Mouse (Mus musculus) intestine, embryonic 14.5 days (tissue): Measurements from ENCODE around the gene Prss57. TPM values are rescaled to one million over a fixed set of nuclear protein-coding genes. Genes with fewer than 3 reads are reported as not detected.
A peak's percentile ranks its signal among the peaks of the same experiment; 100 is the strongest.

ENCODE experiments used
- ATAC-seq: fragments of 200-750 bp; cut with Nextera tagmentation; replicated peaks from 2 replicates; pipeline ENCODE4 v1.8.0; 2017; ENCODE audit warnings: low read depth, moderate number of reproducible peaks, moderate TSS enrichment, moderate library complexity; ENCODE audit not compliant: low FRiP score, low TSS enrichment
- DNase-seq: peaks from one replicate; pipeline ENCODE4 v3.0.0-alpha.2; 2018; ENCODE audit warnings: low spot score
- H3K27ac ChIP-seq: fragments of 300-500 bp; sonication (generic); 2 replicates; pipeline ENCODE4 v1.5.1; 2014; ENCODE audit warnings: low read depth, mild to moderate bottlenecking, control low read depth
- H3K27me3 ChIP-seq: fragments of 300-500 bp; sonication (generic); replicated peaks from 2 replicates; pipeline ENCODE4 v1.6.1; 2014; ENCODE audit warnings: low read length, control low read depth; ENCODE audit not compliant: control insufficient read depth, insufficient read depth
- H3K36me3 ChIP-seq: fragments of 300-500 bp; sonication (generic); 2 replicates; pipeline ENCODE4 v1.6.1; 2014; ENCODE audit warnings: low read length, control low read depth; ENCODE audit not compliant: control insufficient read depth, insufficient read depth
- H3K4me1 ChIP-seq: fragments of 300-500 bp; sonication (generic); replicated peaks from 2 replicates; pipeline ENCODE4 v1.6.1; 2014; ENCODE audit warnings: low read length, control low read depth, mixed read lengths; ENCODE audit not compliant: control insufficient read depth, insufficient read depth
- H3K4me2 ChIP-seq: fragments of 300-500 bp; sonication (generic); 2 replicates; pipeline ENCODE4 v1.6.1; 2014; ENCODE audit warnings: low read length
- H3K4me3 ChIP-seq: fragments of 300-500 bp; sonication (generic); 2 replicates; pipeline ENCODE4 v1.5.1; 2014; ENCODE audit warnings: low read depth, low read length, control low read depth, mixed read lengths
- H3K9ac ChIP-seq: fragments of 300-500 bp; sonication (generic); 2 replicates; pipeline ENCODE4 v1.6.1; 2014; ENCODE audit warnings: mild to moderate bottlenecking, low read length
- H3K9me3 ChIP-seq: fragments of 300-500 bp; sonication (generic); 2 replicates; pipeline ENCODE4 v1.6.1; 2016; ENCODE audit warnings: low read length, control low read depth; ENCODE audit not compliant: control insufficient read depth
- WGBS: fragments of 180-500 bp; shearing (Covaris S2); extraction: QIAGEN DNeasy Blood & Tissue Kit; methylation state at CpG from one replicate; pipeline ENCODE4 v1.1.7; 2014; 5-methylcytosine and 5-hydroxymethylcytosine counted together
- polyA plus RNA-seq: library from polyadenylated mRNA; unstranded; fragments of >200 nt; fragmentation: Nextera tagmentation; extraction: Ambion mirVana; gene quantifications from 2 replicates; pipeline ENCODE4 v1.2.1, GENCODE M21; 2014

Prss57 gene
- 0.45 TPM in 1 of 2 replicates, not detected in the other for polyA plus RNA-seq

DNA sequence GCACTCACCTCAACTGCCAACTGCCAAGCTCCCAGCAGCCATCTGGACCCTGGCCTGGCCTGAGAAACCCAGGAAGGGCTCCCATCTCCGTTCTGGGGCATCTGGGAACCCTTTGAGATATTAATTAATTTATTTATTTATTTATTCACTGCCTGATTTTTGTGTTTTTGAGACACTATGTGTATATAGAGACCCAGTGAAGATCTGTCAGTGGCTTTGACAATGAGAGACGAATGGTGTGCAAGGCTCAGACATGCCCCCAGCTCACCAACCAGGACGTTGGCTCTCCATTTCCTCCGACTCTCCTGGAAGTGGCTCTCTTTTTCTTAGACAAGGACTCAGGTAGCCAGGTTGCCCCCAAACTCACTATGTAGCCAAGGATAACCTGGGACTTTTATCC is at the start of gene Prss57:
Prss57 (minus strand) TSS at position 101 of the 400 bp plus-strand sequence.
- H3K9ac ChIP-seq = no peak within 1 kb of the TSS
- H3K9me3 ChIP-seq = no peaks in the 10 kb centered on the region
- ATAC-seq (no peak), DNase-seq (no peak)
- H3K27ac ChIP-seq = no peak within 1 kb of the TSS
- no peak within 1 kb of the TSS for H3K4me2 ChIP-seq
- peaks cover 12% of the 10 kb centered on the region for H3K4me1 ChIP-seq
- WGBS = 85% methylated on average over 4 of the region's 4 CpGs
- H3K36me3 ChIP-seq = no peaks in the 10 kb centered on the region
- no peak within 1 kb of the TSS for H3K4me3 ChIP-seq
- H3K27me3 ChIP-seq = no peaks in the 10 kb centered on the region

DNA sequence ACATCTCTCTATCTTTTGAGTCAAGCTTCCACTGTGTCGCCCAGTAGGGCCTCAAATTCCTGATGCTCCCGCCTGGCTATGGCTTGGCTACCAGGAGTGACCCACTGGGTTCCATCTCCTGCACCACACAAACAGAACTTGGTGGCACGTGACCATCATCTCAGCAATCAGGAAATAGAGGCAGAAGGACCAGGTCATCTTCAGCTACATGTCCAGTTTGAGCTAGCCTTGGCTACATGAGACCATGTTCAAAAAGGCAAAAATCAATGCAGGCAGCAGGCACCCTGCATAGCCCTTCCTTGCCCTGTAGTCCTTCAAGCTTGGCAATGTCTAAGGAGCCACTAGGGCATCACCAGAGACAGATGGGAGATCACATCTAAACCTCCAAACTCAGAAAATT is 49.3 kb upstream of the Prss57 start:
- ATAC-seq (no peak), DNase-seq (no peak)
- Histone ChIP-seq H3K27me3 (no peaks in the 10 kb centered on the region), H3K36me3 (no peaks in the 10 kb centered on the region), H3K27ac (peak overlapping the region; percentile 67), H3K9ac (no peak overlapping the region), H3K9me3 (no peaks in the 10 kb centered on the region; the same call in 1 of the 2 replicates), H3K4me3 (no peak overlapping the region; the same call in 1 of the 2 replicates), H3K4me1 (peaks cover 20% of the 10 kb centered on the region), H3K4me2 (no peak overlapping the region)
- 90% methylated on average over 3 of the region's 3 CpGs for WGBS

DNA sequence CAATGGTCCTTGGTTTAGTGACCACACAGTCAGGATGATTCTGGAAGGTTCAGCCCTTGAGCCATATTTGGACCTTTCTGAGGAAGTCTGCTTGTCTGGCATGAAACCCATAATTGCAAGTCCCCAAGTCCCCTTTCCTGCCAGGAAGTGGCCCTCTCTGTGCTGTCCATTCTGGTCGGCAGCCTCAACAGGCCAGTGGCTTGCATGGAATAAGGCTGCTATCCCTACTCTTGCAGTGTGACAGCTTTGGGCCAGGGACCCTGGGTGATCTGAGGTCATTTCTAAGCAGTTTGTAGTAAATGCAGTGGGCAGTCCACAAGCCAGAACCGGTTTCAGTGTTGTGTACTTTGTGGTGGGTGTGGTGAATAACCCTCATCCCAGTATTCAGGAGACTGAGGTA is 47.4 kb upstream of the Prss57 start:
- no peak for ATAC-seq
- Histone ChIP-seq H3K4me3 (no peak overlapping the region), H3K9ac (no peak overlapping the region), H3K4me2 (no peak overlapping the region), H3K4me1 (peaks cover 15% of the 10 kb centered on the region), H3K27me3 (no peaks in the 10 kb centered on the region), H3K36me3 (no peaks in the 10 kb centered on the region), H3K9me3 (no peaks in the 10 kb centered on the region; the same call in 1 of the 2 replicates), H3K27ac (no peak overlapping the region)
- WGBS = 56% methylated on average over 2 of the region's 2 CpGs
- no peak for DNase-seq

DNA sequence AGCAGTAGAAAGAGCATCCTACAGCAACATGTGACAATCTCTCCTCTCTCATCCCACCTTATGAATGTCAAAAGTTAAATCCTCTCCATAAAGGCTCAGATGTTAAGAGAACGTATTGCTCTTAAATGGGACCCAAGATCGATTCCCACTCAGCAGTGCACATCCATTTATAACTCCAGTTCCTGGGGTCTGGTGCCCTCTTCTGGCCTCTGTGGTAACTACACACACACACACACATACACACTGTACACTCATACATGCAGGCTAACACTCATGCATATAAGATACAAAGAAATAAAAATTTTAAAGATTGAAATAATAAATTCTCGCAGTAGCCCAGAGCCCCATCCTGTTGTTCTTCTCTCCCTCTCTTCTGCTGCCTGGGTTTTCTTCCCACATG is 46.2 kb upstream of the Prss57 start:
- no peaks in the 10 kb centered on the region; the same call in 1 of the 2 replicates for H3K9me3 ChIP-seq
- H3K36me3 ChIP-seq = no peaks in the 10 kb centered on the region
- no peak overlapping the region for H3K4me2 ChIP-seq
- no peak overlapping the region for H3K4me3 ChIP-seq
- H3K4me1 ChIP-seq = peaks cover 8% of the 10 kb centered on the region; the same call in 1 of the 2 replicates
- ATAC-seq = no peak
- 97% methylated on average over 3 of the region's 3 CpGs for WGBS
- H3K9ac ChIP-seq = no peak overlapping the region
- no peaks in the 10 kb centered on the region for H3K27me3 ChIP-seq
- DNase-seq = no peak
- H3K27ac ChIP-seq = no peak overlapping the region

DNA sequence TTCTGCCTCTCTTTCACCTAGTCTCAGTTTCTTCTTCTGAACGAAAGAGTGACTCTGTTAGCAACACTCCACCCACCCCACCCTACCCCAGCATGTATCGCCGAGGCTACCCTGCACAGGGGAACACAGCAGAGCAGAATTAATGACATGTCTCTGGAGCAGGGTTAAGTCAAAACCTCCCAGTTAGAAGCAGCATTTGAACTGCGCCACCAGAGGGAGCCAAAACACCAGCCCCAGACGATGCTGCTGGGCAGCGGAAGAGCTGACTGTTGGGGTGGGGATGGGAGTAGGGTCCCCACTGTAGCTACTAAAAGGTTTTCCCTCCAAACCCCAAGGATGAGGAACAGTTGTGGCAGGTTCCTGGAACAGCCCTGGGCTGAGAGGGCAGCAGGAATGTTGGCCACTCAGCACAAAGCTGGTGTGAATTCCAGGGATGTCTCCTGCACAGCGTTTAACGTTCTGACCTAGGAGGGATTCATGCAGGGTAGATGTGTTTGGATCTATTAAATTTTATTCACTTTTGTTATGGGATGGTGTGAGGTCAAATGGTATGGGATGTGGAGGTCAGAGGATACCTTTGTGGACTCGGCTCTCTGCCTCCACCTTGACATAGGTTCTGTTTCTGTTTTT is 44.1 kb upstream of the Prss57 start:
- Histone ChIP-seq H3K4me1 (0 out of 2 replicates have a peak, but pooled peaks cover 4% of the 10 kb centered on the region), H3K9ac (no peak overlapping the region), H3K9me3 (no peaks in the 10 kb centered on the region; the same call in 1 of the 2 replicates), H3K36me3 (no peaks in the 10 kb centered on the region), H3K4me3 (no peak overlapping the region), H3K27ac (no peak overlapping the region), H3K4me2 (no peak overlapping the region), H3K27me3 (no peaks in the 10 kb centered on the region)
- ATAC-seq = peak; percentile 65
- peak; percentile 89 for DNase-seq
- 22% methylated on average over 9 of the region's 9 CpGs for whole genome bisulfite sequencing

DNA sequence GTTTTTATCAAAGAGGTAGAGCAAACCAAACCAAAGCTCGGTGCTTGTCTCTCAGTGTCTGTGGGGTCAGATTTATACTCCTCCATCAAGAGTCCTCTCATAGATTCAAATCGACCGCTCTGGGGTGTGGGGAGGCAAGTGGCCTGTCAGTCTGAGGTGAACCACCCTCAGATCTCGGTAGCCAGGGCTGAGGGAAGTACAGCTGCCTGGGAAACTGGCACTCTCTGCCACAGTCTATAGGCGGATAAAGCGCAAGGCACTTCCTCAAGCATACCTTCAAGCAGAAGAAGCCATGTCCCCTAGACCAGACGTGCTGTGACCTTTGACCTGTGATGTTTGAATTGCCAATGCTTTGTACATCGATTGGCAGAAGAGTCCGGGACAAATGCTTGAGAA is 42.0 kb upstream of the Prss57 start:
- Histone ChIP-seq H3K9ac (no peak overlapping the region), H3K36me3 (no peaks in the 10 kb centered on the region), H3K4me3 (no peak overlapping the region), H3K4me1 (0 out of 2 replicates have a peak, but pooled peaks cover 4% of the 10 kb centered on the region), H3K27ac (no peak overlapping the region), H3K27me3 (no peaks in the 10 kb centered on the region), H3K4me2 (no peak overlapping the region), H3K9me3 (no peaks in the 10 kb centered on the region; the same call in 1 of the 2 replicates)
- ATAC-seq = no peak
- DNase-seq = no peak
- WGBS = 64% methylated on average over 9 of the region's 9 CpGs

DNA sequence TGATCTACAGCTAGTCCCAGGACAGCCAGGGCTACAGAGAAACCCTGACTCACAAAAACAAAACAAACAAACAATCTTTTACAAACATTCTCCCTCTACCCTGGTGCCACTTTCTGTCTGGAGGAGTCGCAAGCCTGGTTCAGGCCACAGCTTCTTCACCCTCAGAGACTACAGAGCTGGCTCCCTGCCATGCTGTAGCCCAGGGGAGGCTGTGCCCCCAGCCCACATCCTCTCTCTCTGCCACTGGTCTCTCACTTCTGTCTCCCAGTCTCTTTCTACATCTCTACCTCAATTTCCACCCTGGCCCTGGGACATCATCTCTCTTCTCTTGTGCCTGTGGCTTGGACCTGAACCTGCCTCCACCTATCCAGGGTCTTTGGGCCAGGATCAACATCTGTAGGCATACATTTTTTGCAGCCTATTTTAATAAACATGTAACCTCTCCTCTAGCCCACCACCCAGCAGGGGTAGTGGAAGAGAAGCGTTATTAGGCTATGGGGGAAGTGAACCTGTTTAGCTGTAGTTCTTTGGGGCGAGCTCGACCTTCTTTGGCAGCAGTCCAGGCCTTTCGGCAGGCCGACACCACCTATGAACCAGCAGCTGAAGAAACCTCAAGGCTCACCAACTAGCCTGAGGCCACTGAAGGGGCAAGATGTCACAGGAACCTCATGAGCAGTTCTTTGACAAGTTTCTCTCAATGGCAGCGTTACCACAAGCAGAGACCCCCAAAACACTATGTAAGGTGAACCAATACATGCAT is 41.4 kb upstream of the Prss57 start:
- no peak for ATAC-seq
- DNase-seq = no peak
- no peaks in the 10 kb centered on the region; the same call in 1 of the 2 replicates for H3K9me3 ChIP-seq

DNA sequence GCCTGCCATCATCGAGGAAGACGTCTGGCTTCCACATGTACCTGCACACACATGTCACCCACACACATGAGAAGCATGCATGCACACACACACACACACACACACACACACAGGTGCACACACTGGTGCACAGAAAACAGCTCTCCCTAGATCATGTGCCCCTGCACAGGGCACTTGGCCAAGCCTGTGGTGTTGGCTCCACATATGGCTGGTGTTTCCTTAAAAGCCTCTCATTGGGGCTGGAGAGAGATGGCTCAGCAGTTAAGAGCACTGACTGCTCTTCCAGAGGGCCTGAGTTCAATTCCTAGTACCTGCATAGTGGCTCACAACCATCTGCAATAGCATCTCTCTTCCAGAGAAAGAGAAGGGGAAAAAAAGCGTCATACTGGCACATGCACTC is 40.8 kb upstream of the Prss57 start:
- Histone ChIP-seq H3K4me1 (0 out of 2 replicates have a peak, but pooled peaks cover 4% of the 10 kb centered on the region), H3K9ac (no peak overlapping the region), H3K9me3 (no peaks in the 10 kb centered on the region), H3K4me3 (no peak overlapping the region), H3K27ac (no peak overlapping the region), H3K36me3 (no peaks in the 10 kb centered on the region), H3K27me3 (no peaks in the 10 kb centered on the region), H3K4me2 (no peak overlapping the region)
- no peak for ATAC-seq
- WGBS = 93% methylated on average over 3 of the region's 3 CpGs
- no peak for DNase-seq

More for the DNA sequence above, 41.4 kb upstream of the Prss57 start:
- Histone ChIP-seq H3K27ac (no peak overlapping the region), H3K27me3 (no peaks in the 10 kb centered on the region), H3K4me1 (0 out of 2 replicates have a peak, but pooled peaks cover 4% of the 10 kb centered on the region), H3K36me3 (no peaks in the 10 kb centered on the region), H3K4me3 (no peak overlapping the region), H3K4me2 (no peak overlapping the region), H3K9ac (no peak overlapping the region)
- WGBS = 71% methylated on average over 7 of the region's 7 CpGs
